Mouse (Mus musculus): ENCODE measurements around the gene Dync2li1. TPM values are rescaled to one million over a fixed set of nuclear protein-coding genes. Genes with fewer than 3 reads are reported as not detected.

The Dync2li1 gene
- polyA plus RNA-seq, 1 experiment from 2014 or later, result 28.3 TPM

DNA sequence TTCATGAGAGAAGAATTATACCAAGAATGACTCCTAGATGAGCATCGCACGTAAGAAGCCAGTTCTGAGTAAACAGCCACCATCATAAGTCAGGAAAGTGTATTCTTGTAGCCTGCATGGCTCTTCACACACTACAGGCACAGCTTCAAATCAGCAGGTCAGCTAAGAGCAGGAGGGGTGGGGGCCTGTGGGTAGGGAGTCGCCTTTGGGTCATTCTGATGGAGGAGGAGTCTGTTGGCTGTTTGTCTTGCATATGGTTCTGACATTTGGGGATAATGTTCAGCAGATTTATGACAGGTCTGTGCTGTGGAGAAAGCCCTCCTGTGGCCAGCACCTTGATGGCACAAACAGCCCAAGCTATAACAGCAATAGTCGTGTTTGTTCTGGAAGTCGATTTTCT is 29.9 kb downstream of the Dync2li1 start:
- Histone ChIP-seq H3K27ac (replicated peaks; ENCODE audit: low read depth, low read length) (no peak overlapping the region), H3K4me3 (ENCODE audit: low read depth, low read length) (no peak overlapping the region), H3K27me3 (replicated peaks; ENCODE audit: control insufficient read depth, insufficient read depth, low read length) (no peaks in the 10 kb centered on the region), H3K4me2 (ENCODE audit: low read depth, low read length) (no peak overlapping the region), H3K36me3 (ENCODE audit: control insufficient read depth, insufficient read depth, low read length) (peaks cover 12% of the 10 kb centered on the region), H3K9ac (ENCODE audit: low read depth, low read length) (no peak overlapping the region), H3K4me1 (ENCODE audit: control insufficient read depth, insufficient read depth, low read length) (peaks cover 6% of the 10 kb centered on the region; the same call in 1 of the 2 replicates), H3K9me3 (ENCODE audit: control insufficient read depth, low read length) (no peaks in the 10 kb centered on the region)
- DNase-seq (ENCODE audit: low spot score) (no peak), ATAC-seq (ENCODE audit: low read depth) (no peak)
- WGBS, result 74% methylated on average over 5 of the region's 5 CpGs

DNA sequence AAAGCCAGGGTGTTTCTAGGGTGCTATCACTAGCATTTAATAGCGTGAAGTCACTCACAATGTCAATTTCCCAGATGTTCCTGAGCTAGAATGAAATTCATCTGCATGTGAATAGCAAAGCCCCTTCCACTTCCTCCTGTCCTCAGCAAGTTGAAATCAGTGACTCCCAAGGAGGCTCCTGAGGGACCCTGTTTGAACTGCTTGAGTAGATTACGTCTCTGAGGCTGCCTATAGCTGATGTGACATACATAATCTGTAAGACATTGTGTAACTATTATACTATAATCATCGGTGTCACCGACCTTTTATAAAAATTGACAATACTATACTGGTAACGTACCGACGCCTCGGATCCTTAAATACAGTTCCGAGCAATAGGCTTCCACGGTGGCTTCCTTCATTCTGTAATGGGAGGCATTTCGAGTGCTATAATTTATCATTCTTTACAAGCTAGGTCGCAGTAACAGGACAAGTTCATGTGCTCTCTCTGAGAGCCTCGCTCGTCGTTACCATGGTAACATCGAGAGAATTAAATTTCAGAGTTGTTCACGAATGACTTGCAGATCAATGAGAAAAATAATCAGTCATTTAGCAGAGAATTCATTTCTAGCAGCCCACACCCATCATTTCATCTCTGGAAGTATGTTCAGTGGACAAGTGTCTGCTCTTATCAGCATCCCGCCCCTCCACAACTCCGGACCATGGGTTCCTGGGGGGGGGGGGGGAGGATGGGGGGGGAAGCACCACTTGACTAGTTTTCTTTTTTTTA is 30.5 kb downstream of the Dync2li1 start:
- no peak overlapping the region for H3K9ac ChIP-seq (ENCODE audit: low read depth, low read length)
- H3K4me1 ChIP-seq (ENCODE audit: control insufficient read depth, insufficient read depth, low read length), result peaks cover 9% of the 10 kb centered on the region; the same call in 1 of the 2 replicates
- H3K27ac ChIP-seq (replicated peaks; ENCODE audit: low read depth, low read length), result no peak overlapping the region
- no peak overlapping the region for H3K4me2 ChIP-seq (ENCODE audit: low read depth, low read length)
- DNase-seq (ENCODE audit: low spot score) (no peak), ATAC-seq (ENCODE audit: low read depth) (no peak)
- 64% methylated on average over 19 of the region's 19 CpGs for WGBS
- H3K27me3 ChIP-seq (replicated peaks; ENCODE audit: control insufficient read depth, insufficient read depth, low read length), result no peaks in the 10 kb centered on the region
- no peaks in the 10 kb centered on the region for H3K9me3 ChIP-seq (ENCODE audit: control insufficient read depth, low read length)
- no peak overlapping the region for H3K4me3 ChIP-seq (ENCODE audit: low read depth, low read length)
- peaks cover 12% of the 10 kb centered on the region for H3K36me3 ChIP-seq (ENCODE audit: control insufficient read depth, insufficient read depth, low read length)

DNA sequence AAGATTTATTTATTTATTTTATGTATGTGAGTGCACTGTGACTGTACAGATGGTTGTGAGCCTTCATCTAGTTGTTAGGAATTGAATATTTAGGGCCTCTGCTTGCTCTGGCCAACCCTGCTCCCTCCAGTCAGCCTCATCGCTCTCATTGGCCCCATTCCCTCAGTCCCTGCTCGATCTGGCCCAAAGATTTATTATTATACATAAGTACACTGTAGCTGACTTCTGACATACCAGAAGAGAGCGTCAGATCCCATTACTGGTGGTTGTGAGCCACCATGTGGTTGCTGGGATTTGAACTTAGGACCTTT is 31.1 kb downstream of the Dync2li1 start:
- H3K4me2 ChIP-seq (ENCODE audit: low read depth, low read length), result no peak overlapping the region
- no peak overlapping the region for H3K4me3 ChIP-seq (ENCODE audit: low read depth, low read length)
- no peaks in the 10 kb centered on the region for H3K27me3 ChIP-seq (replicated peaks; ENCODE audit: control insufficient read depth, insufficient read depth, low read length)
- peaks cover 12% of the 10 kb centered on the region for H3K36me3 ChIP-seq (ENCODE audit: control insufficient read depth, insufficient read depth, low read length)
- H3K9me3 ChIP-seq (ENCODE audit: control insufficient read depth, low read length), result no peaks in the 10 kb centered on the region
- DNase-seq (ENCODE audit: low spot score), result no peak
- H3K4me1 ChIP-seq (ENCODE audit: control insufficient read depth, insufficient read depth, low read length), result peaks cover 12% of the 10 kb centered on the region; the same call in 1 of the 2 replicates
- no peak overlapping the region for H3K9ac ChIP-seq (ENCODE audit: low read depth, low read length)
- 53% methylated on average over 3 of the region's 3 CpGs for WGBS
- no peak for ATAC-seq (ENCODE audit: low read depth)
- H3K27ac ChIP-seq (replicated peaks; ENCODE audit: low read depth, low read length), result no peak overlapping the region

DNA sequence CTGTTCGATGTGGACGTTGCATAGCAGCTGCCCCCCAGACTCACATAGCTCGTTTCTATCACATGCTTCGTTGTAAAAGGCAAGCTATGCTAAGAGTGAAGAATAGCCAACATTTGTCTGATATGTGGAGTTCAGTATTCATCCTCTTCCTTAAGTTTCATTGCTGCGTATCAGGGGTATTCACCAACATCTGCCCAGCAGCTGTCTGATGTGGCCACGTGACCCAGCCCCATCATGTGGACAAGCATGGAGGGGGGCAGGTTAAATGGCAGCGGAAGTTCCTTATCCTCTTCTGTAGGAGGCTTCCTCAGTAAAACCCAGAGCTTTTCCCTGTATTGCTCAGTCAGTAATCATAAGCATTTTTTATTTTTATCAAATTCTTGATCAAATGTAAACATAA is 31.5 kb downstream of the Dync2li1 start:
- no peak for DNase-seq (ENCODE audit: low spot score)
- 52% methylated on average over 7 of the region's 7 CpGs for WGBS
- H3K27ac ChIP-seq (replicated peaks; ENCODE audit: low read depth, low read length), result no peak overlapping the region

DNA sequence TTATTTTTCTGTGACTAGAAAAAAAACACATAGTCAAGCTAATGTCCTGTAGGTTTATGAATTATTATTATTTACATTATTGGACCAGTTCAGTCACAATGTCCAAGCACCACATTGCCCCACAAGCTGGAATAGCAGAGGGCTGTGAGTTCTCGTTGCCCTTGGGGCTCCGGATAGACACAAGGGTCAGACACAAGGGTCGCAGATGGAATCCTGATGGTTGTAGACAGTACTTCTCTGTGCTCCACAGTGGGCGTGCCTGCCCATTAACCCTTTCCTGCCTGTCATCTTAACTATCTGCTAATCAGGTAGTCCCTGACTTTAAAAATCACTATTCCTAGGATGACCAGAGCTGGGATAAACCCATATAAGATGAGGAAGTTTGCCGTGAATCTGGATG is 31.9 kb downstream of the Dync2li1 start:
- Histone ChIP-seq H3K4me1 (ENCODE audit: control insufficient read depth, insufficient read depth, low read length) (peaks cover 12% of the 10 kb centered on the region; the same call in 1 of the 2 replicates), H3K4me3 (ENCODE audit: low read depth, low read length) (no peak overlapping the region), H3K9ac (ENCODE audit: low read depth, low read length) (no peak overlapping the region), H3K36me3 (ENCODE audit: control insufficient read depth, insufficient read depth, low read length) (peaks cover 8% of the 10 kb centered on the region), H3K27ac (replicated peaks; ENCODE audit: low read depth, low read length) (no peak overlapping the region), H3K9me3 (ENCODE audit: control insufficient read depth, low read length) (no peaks in the 10 kb centered on the region), H3K27me3 (replicated peaks; ENCODE audit: control insufficient read depth, insufficient read depth, low read length) (no peaks in the 10 kb centered on the region), H3K4me2 (ENCODE audit: low read depth, low read length) (no peak overlapping the region)
- ATAC-seq (ENCODE audit: low read depth) (no peak), DNase-seq (ENCODE audit: low spot score) (no peak)
- WGBS, result 24% methylated on average over 5 of the region's 5 CpGs

More for the DNA sequence above, 31.5 kb downstream of the Dync2li1 start:
- H3K4me3 ChIP-seq (ENCODE audit: low read depth, low read length), result no peak overlapping the region
- no peaks in the 10 kb centered on the region for H3K9me3 ChIP-seq (ENCODE audit: control insufficient read depth, low read length)
- no peaks in the 10 kb centered on the region for H3K27me3 ChIP-seq (replicated peaks; ENCODE audit: control insufficient read depth, insufficient read depth, low read length)
- no peak for ATAC-seq (ENCODE audit: low read depth)
- H3K36me3 ChIP-seq (ENCODE audit: control insufficient read depth, insufficient read depth, low read length), result peaks cover 12% of the 10 kb centered on the region
- H3K9ac ChIP-seq (ENCODE audit: low read depth, low read length), result no peak overlapping the region
- no peak overlapping the region for H3K4me2 ChIP-seq (ENCODE audit: low read depth, low read length)
- peaks cover 12% of the 10 kb centered on the region; the same call in 1 of the 2 replicates for H3K4me1 ChIP-seq (ENCODE audit: control insufficient read depth, insufficient read depth, low read length)

DNA sequence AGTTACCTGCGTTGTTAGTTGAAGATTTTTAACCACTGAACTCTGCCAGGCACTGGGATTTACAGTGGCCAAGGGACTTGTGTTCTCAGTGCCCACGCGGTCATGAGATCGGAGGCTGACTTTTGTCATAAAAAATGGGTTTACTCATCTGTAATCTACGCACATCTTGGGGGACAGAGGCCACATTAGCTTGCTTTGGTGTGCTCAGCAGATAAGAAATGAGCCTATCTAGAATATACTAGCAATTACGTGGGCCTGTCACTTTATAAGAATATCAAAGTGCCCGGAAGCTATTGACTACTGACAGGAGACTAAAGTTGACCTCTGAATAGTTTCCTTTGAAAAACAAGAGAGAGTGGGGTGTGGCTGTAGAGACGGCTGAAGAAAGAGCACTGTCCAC is 32.7 kb downstream of the Dync2li1 start:
- no peak overlapping the region for H3K27ac ChIP-seq (replicated peaks; ENCODE audit: low read depth, low read length)
- no peak for DNase-seq (ENCODE audit: low spot score)
- no peak overlapping the region for H3K9ac ChIP-seq (ENCODE audit: low read depth, low read length)
- WGBS, result 70% methylated on average over 8 of the region's 8 CpGs
- H3K4me3 ChIP-seq (ENCODE audit: low read depth, low read length), result no peak overlapping the region
- no peaks in the 10 kb centered on the region for H3K27me3 ChIP-seq (replicated peaks; ENCODE audit: control insufficient read depth, insufficient read depth, low read length)
- ATAC-seq (ENCODE audit: low read depth), result no peak
- peaks cover 12% of the 10 kb centered on the region; the same call in 1 of the 2 replicates for H3K4me1 ChIP-seq (ENCODE audit: control insufficient read depth, insufficient read depth, low read length)
- H3K9me3 ChIP-seq (ENCODE audit: control insufficient read depth, low read length), result no peaks in the 10 kb centered on the region
- H3K4me2 ChIP-seq (ENCODE audit: low read depth, low read length), result no peak overlapping the region
- 0 out of 2 replicates have a peak, but pooled peaks cover under 1% of the 10 kb centered on the region for H3K36me3 ChIP-seq (ENCODE audit: control insufficient read depth, insufficient read depth, low read length)

DNA sequence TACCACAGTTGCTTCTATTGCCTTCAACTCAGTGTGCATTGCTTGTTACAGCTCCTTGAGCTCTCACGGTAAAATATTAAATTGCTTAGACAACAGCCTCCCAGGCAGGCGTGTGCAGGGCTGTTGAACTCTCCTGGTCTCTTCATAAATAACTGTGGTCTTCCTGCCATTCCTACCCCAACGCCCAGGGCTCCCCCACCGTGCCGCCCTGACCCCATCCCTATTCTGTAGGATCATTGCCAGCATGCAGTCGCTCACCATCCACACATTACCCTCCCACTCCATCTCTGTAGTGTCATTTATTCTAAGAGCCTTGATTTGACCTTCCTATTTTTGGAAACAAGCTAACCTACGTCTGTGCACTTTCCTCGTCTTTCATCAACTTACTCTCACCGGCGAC is 38.8 kb downstream of the Dync2li1 start:
- Histone ChIP-seq H3K9ac (ENCODE audit: low read depth, low read length) (no peak overlapping the region), H3K4me3 (ENCODE audit: low read depth, low read length) (no peak overlapping the region), H3K4me1 (ENCODE audit: control insufficient read depth, insufficient read depth, low read length) (peaks cover 8% of the 10 kb centered on the region; the same call in 1 of the 2 replicates), H3K27ac (replicated peaks; ENCODE audit: low read depth, low read length) (no peak overlapping the region), H3K4me2 (ENCODE audit: low read depth, low read length) (no peak overlapping the region), H3K27me3 (replicated peaks; ENCODE audit: control insufficient read depth, insufficient read depth, low read length) (no peaks in the 10 kb centered on the region), H3K9me3 (ENCODE audit: control insufficient read depth, low read length) (no peaks in the 10 kb centered on the region), H3K36me3 (ENCODE audit: control insufficient read depth, insufficient read depth, low read length) (no peaks in the 10 kb centered on the region)
- WGBS, result 38% methylated on average over 10 of the region's 10 CpGs
- ATAC-seq (ENCODE audit: low read depth), result no peak
- DNase-seq (ENCODE audit: low spot score), result no peak

DNA sequence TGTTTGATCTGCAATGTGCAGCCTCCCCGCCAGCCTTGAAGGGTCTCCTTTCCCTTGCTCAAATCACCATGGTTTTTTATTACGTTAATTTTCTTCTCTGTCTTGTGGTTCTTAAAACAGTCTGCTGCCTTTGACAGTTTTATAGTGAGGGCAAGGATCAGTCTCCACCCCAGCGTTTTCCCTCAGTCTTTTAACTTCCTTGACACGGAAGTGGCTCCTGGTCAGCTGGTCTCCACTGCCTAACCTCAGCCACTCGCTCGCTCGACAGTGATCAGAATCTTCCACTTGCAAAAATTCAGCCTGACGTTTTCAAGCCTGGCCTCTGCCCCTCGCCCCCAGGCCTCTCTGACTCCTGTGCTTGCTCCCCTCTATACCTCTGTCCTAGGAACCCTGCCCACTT is 39.4 kb downstream of the Dync2li1 start:
- 33% methylated on average over 9 of the region's 9 CpGs for WGBS
- no peak for DNase-seq (ENCODE audit: low spot score)
- H3K4me1 ChIP-seq (ENCODE audit: control insufficient read depth, insufficient read depth, low read length), result peaks cover 8% of the 10 kb centered on the region; the same call in 1 of the 2 replicates

DNA sequence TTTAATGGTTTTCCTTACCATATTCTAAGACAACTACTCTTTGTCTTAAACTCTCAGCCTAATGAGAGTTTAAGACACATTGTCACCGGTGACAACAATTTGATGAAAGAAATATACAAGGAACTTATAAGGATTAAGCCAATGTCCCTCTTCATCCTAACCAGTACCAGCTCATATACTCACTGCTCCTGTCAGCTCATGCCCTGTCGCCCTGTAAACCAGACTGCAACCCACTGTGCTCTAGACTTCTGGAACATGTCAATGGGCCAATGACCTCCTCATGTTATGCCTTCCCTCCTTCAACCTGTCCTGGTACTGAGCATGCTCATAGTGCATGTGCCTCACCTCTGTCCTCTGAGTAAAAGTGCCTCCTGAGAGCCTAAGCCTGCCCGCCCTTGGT is 41.6 kb downstream of the Dync2li1 start:
- 94% methylated on average over 3 of the region's 3 CpGs for WGBS
- Histone ChIP-seq H3K9ac (ENCODE audit: low read depth, low read length) (no peak overlapping the region), H3K4me1 (ENCODE audit: control insufficient read depth, insufficient read depth, low read length) (0 out of 2 replicates have a peak, but pooled peaks cover 2% of the 10 kb centered on the region), H3K4me2 (ENCODE audit: low read depth, low read length) (no peak overlapping the region), H3K4me3 (ENCODE audit: low read depth, low read length) (no peak overlapping the region), H3K9me3 (ENCODE audit: control insufficient read depth, low read length) (no peaks in the 10 kb centered on the region), H3K36me3 (ENCODE audit: control insufficient read depth, insufficient read depth, low read length) (no peaks in the 10 kb centered on the region), H3K27me3 (replicated peaks; ENCODE audit: control insufficient read depth, insufficient read depth, low read length) (no peaks in the 10 kb centered on the region), H3K27ac (replicated peaks; ENCODE audit: low read depth, low read length) (no peak overlapping the region)
- DNase-seq (ENCODE audit: low spot score) (no peak), ATAC-seq (ENCODE audit: low read depth) (no peak)

More for the DNA sequence above, 39.4 kb downstream of the Dync2li1 start:
- Histone ChIP-seq H3K4me2 (ENCODE audit: low read depth, low read length) (no peak overlapping the region), H3K4me3 (ENCODE audit: low read depth, low read length) (no peak overlapping the region), H3K9ac (ENCODE audit: low read depth, low read length) (no peak overlapping the region), H3K9me3 (ENCODE audit: control insufficient read depth, low read length) (no peaks in the 10 kb centered on the region), H3K27ac (replicated peaks; ENCODE audit: low read depth, low read length) (no peak overlapping the region), H3K36me3 (ENCODE audit: control insufficient read depth, insufficient read depth, low read length) (no peaks in the 10 kb centered on the region), H3K27me3 (replicated peaks; ENCODE audit: control insufficient read depth, insufficient read depth, low read length) (no peaks in the 10 kb centered on the region)
- ATAC-seq (ENCODE audit: low read depth), result no peak
